Mouse (Mus musculus) gastrocnemius, postnatal 4 days (tissue): ENCODE data around the gene Ptpru. TPM values are rescaled to one million over a fixed set of nuclear protein-coding genes. Genes with fewer than 3 reads are reported as not detected.

Source experiments
- DNase-seq, 2 experiments: peaks; one replicate each; pipeline ENCODE4 v3.0.0; 2021 to 2022; ENCODE audit warnings: low spot score in 2 of 2, mixed read lengths in 2 of 2
- total RNA-seq, 2 experiments: library from RNA; stranded (reverse); gene quantifications; 2 replicates each; pipeline ENCODE4 v1.2.3; 2021

Gene Ptpru
- total RNA-seq, 2 experiments from 2014 or later: 1.3 to 1.4 TPM

DNA sequence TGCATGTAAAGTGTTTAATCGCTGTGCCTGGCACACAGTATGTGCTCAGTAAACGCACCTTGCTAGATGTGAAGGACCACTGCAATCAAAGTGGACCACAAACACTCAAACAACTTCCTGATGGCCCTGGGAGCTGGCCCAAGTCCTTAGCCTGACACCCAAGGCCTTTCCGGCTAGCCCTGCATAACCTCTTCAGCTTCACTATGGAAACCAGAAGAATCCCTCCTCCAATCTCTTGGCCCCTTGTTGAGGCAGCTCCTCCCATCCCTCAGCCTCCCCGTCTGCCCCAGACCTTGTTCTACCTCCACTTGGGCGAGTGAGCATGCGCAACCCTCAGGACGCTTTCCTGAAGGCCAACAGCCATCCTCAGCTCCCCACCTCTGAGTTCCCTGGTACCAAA, 51.3 kb downstream of the Ptpru start:
- no peak for DNase-seq

DNA sequence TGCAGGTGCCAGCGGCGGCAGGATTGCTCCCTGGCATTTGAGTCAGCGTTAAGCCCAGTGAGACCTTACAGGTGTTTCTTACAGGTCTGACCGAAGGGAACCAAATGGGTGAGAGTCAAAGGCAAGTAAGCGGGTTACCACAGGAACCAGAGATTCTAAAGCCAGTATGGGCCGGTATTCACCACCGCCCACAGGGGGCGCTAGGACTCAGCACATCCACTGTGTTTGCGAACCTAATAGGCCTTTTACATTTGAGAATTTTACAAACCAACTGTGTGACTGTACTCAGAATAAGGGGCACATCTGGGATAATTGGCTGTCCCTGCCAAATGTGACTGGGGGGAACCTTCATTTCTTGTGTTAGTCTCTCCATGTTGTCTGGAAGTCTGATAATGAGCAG, 54.1 kb downstream of the Ptpru start:
- DNase-seq: peak in 1 of 2 experiments; percentile 36

DNA sequence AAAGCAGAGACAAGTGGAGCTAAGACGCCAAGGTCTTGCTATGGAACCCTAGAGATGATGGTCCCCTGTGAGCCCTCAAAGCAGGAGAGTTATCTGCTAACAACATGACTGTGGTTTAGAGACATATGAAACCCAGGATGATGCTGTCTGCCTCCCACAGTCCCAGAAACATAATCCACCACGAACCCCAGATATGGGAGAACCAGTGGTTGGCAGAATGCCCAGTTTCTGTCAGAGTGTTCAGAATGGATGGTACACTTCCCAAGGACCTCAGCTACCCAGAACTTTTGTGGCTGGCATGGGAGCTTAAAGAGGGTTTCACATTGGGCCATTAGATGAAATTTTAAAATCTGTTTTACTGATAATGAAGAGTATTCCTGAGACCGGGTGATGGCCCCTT, 57.1 kb downstream of the Ptpru start:
- no peak for DNase-seq

DNA sequence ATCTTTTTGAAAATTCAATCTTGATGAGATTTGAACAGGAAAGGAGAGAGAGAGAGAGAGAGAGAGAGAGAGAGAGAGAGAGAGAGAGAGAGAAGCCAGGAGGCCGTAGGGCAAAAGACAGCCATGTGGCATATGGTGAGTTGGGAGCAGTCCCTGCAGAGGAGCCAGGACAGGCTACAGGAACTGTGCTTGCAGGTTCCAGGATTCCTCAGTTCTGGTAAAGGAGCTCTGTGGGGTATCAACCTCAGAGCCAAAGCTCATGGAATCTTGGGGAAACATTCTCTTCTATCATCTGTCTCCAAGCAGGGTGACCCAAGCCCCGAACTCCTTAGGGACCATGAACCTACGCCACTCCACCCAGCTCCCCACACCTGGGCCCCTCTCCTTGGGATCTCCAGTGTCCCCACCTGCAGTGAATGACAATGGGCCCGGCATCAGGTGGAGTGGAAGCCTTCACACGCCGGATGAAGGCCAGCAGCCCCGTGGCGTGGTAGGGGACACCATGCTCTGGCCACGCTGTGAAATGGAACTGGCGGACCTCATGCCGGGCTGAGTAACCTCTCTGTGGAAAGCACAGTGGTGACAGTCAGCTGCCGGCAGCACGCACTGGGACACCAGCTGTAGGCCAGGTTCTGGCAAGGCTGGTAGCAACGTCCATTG, 59.3 kb downstream of the Ptpru start:
- no peak for DNase-seq

DNA sequence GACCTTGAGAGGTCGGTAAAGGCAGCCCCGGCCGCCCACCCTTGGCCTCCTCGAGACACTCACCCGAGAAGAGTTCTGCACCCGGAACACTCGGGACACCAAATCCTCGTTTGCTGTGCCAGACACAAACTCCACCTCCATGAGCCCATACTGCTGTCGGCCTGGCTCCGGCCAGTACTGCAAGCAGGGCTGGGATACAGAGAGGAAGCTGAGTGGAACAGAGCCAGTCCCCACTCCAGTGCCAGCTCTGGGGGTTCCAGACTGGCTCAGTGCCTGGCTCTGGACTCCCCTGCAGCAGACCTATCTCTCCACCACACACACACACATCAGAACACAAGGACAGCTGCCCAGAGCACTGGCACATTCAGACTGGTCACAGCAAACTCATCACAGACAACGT, 66.7 kb downstream of the Ptpru start:
- DNase-seq: peak in 1 of 2 experiments; percentile 31

DNA sequence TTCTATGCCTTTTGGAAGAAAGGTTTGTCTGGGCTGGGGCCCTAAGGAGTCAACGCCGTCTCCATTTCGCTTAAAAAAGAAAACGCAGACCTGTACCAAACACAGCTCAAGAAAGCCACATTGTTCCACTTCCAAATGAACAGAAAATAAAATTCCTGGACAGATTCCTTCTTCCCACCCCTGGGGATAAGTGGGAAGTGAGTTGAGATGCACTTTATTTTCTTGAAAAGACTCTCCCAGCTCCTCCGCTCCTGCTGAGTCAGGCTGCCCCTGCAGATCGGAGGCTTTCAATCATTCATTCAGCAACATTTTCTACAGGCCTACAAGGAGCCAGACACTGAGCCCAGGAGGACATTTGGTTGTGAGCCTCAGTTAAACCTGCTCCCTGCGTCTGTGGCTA, 74.2 kb downstream of the Ptpru start:
- DNase-seq: no peak

DNA sequence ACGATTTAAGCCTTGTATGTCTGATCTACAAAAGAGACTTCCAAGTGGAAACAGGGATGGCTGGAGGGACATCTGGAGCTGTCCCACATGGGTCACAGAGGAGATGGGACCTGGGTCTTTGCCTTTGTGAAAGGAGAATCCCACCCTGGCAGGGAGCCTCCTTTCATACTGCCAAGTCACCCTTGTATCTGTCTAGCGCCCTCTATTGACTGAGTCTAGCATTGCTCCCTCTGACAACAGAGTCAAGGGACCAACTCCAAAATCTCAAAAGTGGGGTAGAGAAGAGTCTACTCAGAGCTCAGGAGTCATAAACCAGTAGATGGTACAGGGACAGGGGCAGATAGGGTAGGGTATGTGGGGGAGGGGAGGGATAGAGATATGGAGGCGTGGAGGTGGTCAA, 74.6 kb downstream of the Ptpru start:
- DNase-seq: no peak

DNA sequence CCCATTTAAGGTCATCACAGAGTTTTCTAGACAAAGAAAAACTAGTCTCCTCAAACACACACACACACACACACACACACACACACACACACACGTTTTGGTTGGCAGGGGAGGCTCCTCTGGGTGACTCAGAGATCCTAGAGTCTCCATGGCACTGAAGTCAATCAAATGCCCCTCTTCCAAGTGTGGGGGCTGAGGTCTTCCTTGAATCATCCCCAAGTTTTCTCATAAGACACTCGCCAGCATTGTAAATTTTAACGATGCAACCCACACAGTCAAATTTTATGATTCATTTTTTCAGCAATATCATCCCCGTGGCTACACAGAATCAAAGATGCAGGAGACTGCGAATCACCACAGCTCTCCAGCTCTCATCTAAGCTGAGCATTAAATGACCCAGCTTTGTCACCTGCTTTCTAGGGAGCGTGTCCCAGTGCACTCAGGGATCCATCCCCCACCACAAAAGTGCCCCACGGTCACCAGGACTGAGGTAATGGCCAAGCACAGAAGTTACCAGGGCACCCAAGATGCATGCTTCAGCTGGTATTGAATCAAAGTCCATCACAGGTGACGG, 75.8 kb downstream of the Ptpru start:
- DNase-seq: no peak

DNA sequence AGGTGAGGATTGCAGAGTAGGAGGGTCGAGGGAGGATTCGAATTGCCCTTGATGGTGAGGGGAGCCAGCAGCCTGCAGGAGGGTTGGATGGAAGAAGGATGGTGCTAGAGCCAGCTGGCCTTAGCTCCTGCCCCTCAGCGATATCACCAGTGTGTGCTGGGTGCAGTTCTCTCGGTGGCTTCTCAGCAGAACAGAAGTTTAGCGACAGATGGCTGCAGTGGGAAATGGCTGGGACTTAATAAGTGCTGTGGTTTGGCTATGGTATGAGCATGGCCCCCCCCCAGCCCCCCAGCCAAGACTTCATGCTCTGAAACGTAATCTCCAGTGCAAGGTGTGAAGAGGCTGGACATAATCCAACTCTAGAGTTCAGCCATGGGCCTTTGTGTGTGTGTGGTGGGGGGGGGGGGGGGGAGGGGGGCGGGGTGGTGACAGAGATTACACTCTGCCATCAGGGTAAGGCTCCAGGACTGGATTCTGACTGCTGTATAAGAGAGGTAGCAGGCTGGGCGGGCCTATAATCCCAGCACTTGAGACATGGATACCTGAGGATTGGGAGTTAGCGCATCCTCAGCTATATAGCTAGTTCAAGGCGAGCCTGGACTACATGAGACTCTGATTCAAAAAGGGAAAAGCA, 85.8 kb downstream of the Ptpru start:
- no peak for DNase-seq

DNA sequence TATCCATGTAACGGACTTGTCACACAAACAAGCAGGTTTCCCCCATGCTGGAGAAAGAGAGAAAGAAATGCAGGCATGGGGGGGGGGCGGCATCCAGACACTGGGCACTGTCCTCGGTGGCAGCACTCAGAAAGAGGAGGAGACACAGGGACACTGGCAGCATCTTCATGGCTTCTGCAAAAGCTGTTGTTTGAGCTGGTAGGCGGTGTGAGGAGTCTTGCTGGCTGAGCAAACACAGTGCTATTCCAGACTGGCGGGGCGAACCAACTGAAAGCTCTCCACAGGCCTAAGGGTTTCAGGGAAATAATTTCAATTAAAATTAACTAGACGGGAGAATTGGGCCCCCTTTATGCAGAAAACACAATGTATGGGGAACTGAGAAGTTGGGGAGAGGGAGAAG, 86.5 kb downstream of the Ptpru start:
- no peak for DNase-seq

DNA sequence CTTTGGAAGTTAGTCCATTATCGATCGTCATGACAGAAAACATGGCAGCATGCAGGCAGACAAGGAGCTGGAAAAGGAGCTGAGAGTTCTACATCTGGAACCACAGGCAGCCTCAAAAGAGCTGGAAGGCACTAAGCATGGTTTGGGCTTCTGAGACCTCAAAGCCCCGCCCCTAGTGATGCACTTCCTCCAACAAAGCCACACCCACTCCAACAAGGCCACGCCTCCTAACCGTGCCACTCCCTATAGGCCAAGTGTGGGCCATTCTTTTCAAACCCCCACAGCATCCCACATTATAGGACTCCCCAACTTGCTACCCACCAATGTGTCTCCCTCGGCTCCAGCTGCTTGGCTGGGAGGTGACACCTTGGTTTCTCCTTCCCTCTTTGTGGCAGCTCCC, 88.3 kb downstream of the Ptpru start:
- no peak for DNase-seq

DNA sequence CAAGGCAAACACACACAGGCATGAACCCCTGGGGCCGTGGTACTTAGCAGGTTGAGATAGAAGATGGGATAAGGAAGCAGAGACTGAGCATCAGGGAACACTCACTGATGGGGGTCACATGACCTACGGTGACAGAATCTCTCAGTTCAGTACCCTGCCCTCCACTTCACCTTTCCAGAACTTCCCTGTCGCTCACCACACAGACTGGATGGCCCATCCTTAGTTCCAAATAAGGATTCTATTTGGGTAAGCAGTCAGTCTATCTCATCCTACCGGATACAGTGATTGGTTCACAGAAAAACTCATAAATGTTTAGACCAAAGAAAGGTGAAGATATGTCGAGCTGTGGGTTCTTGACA, 93.4 kb downstream of the Ptpru start:
- DNase-seq: no peak

DNA sequence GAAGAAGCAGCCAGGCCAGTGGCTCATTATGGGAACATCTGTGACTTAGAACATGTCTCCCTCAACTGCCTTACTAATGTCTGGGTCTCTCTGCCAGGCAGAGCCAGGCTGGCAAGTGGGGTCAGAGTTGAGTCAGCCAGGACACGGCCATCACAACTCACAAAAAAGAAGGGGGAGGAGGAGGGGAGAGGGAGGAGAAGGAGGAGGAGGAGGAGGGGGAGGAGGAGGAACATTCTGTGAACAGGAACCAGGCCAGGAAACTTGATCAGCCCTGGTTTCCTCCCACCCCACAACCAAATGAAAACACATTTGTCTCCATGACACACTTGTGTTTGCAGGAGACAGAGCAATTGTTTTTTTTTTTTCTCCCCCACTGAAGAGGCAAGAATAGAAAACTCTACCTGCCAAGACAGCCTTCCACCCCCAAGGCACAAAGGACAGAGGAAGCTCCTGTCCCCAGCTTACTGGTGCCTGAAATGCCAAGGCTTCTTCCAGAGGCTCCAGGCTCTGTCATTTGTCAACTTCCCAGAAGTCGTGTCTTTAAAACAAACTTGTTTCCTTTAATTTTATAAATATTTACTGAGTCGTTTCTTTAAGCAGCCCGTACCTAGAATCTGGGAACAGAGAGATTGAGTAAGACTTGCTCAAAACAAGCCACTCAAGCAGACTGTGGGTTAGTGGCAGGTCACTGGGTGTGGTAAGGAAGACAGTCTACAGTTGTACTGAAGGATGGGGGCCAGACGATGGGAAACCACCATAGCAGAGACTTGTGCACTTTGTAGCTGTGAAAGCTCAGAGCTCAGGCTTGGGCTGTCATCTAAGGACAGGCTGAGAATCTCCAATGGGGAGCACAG, 94.0 kb downstream of the Ptpru start:
- DNase-seq: no peak

DNA sequence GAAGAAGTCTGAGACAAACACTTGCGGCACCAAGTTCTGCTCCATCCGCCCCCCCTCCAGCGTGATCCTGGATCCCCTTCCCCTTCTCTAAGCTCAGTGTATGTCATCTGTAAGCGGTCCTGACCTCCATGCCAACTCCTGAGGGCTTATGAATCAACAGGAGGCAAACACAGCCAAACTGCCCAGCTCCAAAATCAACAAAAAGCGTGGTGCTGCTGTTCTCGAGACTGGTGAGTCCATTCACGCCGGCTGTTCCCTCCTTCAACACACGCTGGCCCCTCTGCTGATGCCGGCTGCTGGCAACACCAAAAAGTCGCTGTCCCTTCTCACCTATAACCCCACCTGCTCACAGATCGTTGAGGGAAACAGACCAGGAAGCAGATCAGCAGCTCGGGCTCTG, 95.1 kb downstream of the Ptpru start:
- DNase-seq: no peak

DNA sequence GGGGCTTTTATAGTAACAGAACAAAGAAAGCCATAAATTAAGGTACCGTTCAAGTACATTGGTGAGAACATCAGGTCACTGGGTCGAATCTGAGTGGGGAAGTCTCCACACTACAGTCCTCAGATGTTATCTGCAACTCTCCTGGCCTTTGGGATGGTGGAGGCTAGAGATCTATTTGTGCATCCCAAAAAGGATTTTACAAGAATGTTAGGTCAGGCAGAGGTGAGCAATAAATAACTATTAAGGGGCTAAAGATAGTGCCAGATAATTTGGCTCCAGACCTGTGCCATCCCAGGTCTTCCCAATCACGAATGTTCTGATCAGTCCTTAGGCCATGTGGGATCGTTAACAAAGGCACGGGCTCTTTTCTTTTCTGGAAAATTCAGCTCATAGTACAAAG, 97.5 kb downstream of the Ptpru start:
- DNase-seq: no peak

DNA sequence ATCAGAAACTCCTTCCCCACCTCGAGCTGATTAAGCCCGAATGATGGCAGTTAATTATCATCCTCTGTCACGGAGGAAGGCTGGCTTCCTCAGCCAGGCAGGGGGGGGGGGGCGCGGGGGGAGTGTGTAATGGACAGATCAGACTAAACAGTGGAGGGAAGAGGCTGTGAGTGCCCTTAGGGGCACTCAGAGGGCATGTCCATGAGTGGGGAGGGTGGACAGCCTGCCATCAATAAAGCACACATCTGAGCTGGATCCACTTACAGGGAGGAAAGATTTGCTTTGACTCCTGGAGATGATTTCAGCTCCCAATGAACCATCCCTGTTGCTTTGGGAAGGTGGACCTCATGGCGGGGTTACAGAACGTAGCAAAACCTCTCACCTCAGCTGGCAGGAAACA, 109.5 kb downstream of the Ptpru start:
- DNase-seq: no peak

DNA sequence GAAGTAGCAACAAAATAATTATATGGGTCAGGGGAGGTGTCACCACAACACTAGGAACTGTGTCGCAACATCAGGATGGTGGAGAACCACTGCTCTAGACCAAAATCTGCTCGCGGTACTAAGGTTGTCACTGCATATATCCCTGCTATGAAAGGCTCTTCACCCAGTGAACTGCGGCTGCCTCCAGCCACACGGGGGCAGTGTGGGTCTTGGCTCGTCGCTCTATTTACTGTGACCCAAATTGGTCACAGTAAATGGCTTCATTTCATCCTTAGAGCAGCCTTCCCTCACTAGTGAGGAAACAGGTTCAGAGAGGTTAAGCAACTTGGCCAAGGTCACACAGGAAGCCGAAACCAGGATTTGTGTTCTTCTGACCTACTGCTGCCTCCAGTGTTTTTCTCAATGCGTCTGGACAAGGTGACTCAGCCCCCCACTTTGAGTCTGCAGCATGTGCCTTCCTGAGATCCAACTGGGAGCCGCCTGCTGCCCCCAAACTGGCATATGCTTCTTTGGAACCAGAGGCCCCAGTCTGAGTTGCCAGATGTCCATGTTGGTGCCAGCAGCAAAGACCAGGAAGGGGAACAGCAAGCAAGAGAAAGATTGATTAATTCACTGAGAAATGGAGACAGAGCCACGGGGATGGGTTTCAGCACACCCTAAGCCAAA, 114.5 kb downstream of the Ptpru start:
- DNase-seq: peak in 1 of 2 experiments; percentile 54

DNA sequence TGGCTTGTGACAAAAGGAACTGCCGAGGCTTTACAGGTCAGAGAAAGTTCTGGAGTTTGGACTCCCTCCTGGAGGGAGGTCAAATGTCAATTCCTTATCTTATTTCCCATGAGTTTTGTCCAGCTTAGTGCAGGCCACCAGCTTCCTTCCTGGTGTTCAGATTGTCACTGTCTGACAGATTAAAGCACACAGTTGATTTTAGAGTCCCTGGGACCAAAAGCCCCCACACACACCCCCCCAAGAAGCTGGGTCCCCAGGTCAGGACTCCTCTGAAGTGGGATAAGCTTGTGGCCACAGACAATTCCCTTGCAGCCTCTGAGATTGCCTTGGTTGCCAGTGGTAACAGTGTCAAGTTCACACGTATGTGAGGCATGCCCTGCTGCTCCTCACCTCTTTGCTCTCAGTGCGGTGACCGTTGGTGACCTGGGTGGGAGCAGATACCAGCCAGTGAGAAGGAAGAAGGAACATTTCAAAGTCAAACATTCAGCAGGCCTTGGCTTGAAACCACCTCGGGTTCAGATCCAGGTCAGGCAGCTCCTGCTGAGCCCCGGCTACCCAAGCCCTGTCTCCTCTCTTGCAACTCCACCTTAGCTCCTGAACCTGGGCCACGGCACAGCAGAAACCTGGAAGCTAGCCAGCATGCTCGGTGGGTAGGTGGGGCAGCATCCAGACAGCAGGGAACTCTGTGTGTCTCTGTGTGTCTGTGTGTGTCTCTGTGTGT, 115.8 kb downstream of the Ptpru start:
- no peak for DNase-seq

DNA sequence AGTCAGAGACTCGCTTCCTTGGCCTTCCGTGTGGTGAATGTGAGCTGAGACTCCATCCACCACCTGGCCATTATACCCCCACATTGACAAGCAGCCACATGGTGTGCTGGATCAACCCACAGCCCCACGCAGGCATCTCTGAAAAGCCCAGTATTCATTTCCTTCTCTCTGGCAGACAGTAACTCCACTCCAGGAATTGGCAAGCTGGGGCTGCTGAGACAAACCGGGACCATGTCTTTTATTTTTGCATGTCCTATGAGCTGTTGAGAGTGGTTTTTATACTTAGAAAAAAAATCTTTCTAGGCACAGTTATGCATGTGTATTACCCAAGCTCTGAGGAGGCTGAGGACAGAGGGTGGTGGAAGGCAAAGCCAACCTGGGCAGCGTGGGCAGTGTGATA, 118.9 kb downstream of the Ptpru start:
- no peak for DNase-seq
